Mouse (Mus musculus): ENCODE measurements around the gene Cipc. TPM values are rescaled to one million over a fixed set of nuclear protein-coding genes. Genes with fewer than 3 reads are reported as not detected.

Gene Cipc
- polyA plus RNA-seq, 1 experiment from 2014 or later = 33.5 TPM

GRCm38 (mm10) chr12:86918361-86918967 is 28.4 kb upstream of the Cipc start:
- H3K36me3 ChIP-seq (replicated peaks; ENCODE audit: control insufficient read depth, insufficient read depth, low read depth, low read length) = no peaks in the 10 kb centered on the region
- H3K4me1 ChIP-seq (ENCODE audit: control insufficient read depth, insufficient read depth, low read length) = peaks cover 4% of the 10 kb centered on the region
- H3K9me3 ChIP-seq (replicated peaks; ENCODE audit: control insufficient read depth, low read length) = no peaks in the 10 kb centered on the region
- no peak overlapping the region for H3K9ac ChIP-seq (replicated peaks; ENCODE audit: low read length)
- H3K4me2 ChIP-seq (ENCODE audit: low read depth, low read length) = no peak overlapping the region
- DNase-seq (ENCODE audit: low spot score) = no peak
- ATAC-seq (replicated peaks; ENCODE audit: insufficient number of reproducible peaks, low FRiP score, low TSS enrichment, low read depth) = 0 out of 2 replicates have a peak, but pooled peaks have one; percentile 46
- H3K27ac ChIP-seq (replicated peaks; ENCODE audit: low read depth, low read length) = 0 out of 2 replicates have a peak overlapping the region, but pooled peaks have one; percentile 4
- no peaks in the 10 kb centered on the region for H3K27me3 ChIP-seq (ENCODE audit: control insufficient read depth, insufficient read depth, low read length)
- 31% methylated on average over 11 of the region's 11 CpGs for whole genome bisulfite sequencing
- no peak overlapping the region for H3K4me3 ChIP-seq (ENCODE audit: low read depth, low read length)

DNA sequence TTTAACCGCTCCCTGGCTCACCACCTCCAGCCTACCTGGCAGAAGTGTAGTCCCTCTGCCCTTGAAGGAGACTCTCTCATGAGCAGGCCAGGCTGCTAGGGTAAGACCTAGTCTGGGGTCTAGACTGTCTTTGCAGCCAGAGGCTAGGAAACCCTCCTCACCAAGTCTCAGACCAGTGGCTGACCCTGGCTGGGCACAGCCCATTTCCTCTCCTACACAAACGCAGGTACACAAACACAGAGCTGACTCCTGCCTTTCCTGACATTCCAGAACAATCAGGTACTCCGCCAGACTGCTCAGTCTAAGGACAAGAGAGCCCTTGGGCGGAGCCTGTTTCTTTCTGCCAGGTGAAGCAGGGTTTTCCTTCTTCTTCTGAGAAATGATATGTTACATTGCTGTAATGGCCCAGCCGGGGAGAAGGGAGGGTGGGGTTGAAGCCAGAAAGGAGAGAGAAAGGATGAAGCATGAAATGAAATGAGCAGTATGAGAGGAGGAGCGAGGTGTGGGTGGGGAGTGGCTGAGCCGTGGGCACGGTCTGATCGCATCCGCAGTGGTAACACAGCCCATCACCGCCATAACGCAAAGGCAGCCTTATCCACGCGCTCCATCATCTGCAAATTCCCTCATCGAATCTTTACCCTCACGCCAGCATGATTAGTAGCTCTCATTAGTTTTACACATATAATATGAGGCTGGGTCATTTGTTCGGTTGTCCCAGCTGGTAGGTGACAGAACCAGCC is 27.7 kb upstream of the Cipc start:
- Histone ChIP-seq H3K4me2 (ENCODE audit: low read depth, low read length) (no peak overlapping the region), H3K4me3 (ENCODE audit: low read depth, low read length) (no peak overlapping the region), H3K9me3 (replicated peaks; ENCODE audit: control insufficient read depth, low read length) (no peaks in the 10 kb centered on the region), H3K9ac (replicated peaks; ENCODE audit: low read length) (no peak overlapping the region), H3K27me3 (ENCODE audit: control insufficient read depth, insufficient read depth, low read length) (no peaks in the 10 kb centered on the region), H3K36me3 (replicated peaks; ENCODE audit: control insufficient read depth, insufficient read depth, low read depth, low read length) (no peaks in the 10 kb centered on the region), H3K27ac (replicated peaks; ENCODE audit: low read depth, low read length) (0 out of 2 replicates have a peak overlapping the region, but pooled peaks have one; percentile 4), H3K4me1 (ENCODE audit: control insufficient read depth, insufficient read depth, low read length) (peaks cover 4% of the 10 kb centered on the region)
- ATAC-seq (replicated peaks; ENCODE audit: insufficient number of reproducible peaks, low FRiP score, low TSS enrichment, low read depth) = no peak
- no peak for DNase-seq (ENCODE audit: low spot score)
- whole genome bisulfite sequencing = 82% methylated on average over 17 of the region's 17 CpGs

- no peaks in the 10 kb centered on the region for H3K9me3 ChIP-seq (replicated peaks; ENCODE audit: control insufficient read depth, low read length)
- H3K27ac ChIP-seq (replicated peaks; ENCODE audit: low read depth, low read length) = no peak overlapping the region
- WGBS = 5% methylated on average over 5 of the region's 5 CpGs
- peak; percentile 79 for DNase-seq (ENCODE audit: low spot score)
- no peak overlapping the region for H3K9ac ChIP-seq (replicated peaks; ENCODE audit: low read length)
- no peak overlapping the region for H3K4me2 ChIP-seq (ENCODE audit: low read depth, low read length)
- no peaks in the 10 kb centered on the region for H3K36me3 ChIP-seq (replicated peaks; ENCODE audit: control insufficient read depth, insufficient read depth, low read depth, low read length)
- H3K4me3 ChIP-seq (ENCODE audit: low read depth, low read length) = no peak overlapping the region
- H3K27me3 ChIP-seq (ENCODE audit: control insufficient read depth, insufficient read depth, low read length) = no peaks in the 10 kb centered on the region
- H3K4me1 ChIP-seq (ENCODE audit: control insufficient read depth, insufficient read depth, low read length) = no peaks in the 10 kb centered on the region
- ATAC-seq (replicated peaks; ENCODE audit: insufficient number of reproducible peaks, low FRiP score, low TSS enrichment, low read depth) = peak; percentile 74
Observed at GRCm38 (mm10) chr12:86923837-86924236, 23.0 kb upstream of the Cipc start.

DNA sequence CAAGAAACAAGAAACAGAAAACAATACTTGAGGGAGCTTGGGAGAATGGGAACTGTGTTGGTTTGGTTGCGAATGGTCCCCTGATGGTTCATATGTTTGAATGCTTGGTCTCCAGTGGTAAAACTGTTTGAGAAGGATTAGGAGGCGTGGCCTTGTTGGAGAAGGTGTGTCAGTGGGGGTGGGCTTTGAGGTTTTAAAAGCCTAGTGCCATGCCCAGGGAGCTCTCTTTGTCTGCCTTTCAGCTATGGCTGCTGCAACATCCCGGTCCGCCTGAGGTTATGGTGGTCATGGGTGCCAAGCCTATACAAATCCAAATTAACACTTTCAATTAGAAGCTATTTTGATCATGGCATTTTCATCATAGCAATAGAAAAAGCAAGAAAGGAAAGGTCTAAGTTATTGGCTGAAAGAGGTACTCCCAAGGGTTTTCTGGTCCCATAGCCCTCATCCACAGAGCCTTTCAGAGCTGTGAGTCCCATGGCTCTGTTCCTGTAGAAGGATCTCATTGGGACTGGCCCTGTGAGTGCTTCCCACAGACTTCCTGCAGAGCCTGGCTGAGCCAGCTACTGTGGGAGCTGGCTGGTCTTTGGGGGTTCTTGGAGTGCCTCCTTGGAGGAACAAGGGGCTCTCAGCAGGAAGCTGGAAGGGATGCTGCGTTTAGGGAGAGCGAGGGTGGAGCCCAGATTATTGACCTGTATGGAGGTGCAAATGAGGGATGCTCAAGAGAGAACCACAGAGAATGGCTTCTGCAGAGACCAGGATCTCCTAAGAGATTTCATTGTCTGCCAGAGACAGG is 15.7 kb upstream of the Cipc start:
- 65% methylated on average over 6 of the region's 6 CpGs for WGBS

DNA sequence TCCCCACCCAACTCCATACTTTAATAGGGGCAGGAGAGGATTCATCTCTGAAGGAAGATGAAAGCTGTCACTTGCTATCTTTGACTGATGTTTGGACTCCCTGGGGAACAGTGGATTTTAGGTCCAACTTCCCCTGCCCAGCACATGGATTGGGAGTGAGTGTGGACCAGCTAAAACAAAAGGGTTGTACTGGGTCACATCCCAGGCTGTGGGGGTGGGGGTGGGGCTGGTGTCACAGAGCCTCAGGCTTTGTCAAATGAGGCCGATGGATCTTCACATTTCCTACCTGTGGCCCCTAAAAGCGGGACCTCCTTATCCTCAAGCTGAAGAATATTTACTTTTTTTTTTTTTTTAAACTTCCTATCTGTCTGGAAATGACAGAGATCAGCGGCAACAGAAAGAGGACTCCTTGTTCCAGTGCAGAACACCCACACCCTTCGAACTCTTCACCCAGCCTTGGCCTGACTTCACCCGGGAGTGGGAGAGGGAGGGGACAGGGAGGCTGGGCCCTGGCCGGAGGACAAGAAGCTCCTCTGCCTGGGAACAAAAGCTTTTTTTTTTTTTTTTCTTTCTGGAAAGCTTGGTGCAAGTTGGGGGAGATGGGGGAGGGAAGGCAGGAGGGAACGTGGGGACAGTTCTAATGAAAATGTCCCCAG is 14.8 kb upstream of the Cipc start:
- H3K9ac ChIP-seq (replicated peaks; ENCODE audit: low read length) = no peak overlapping the region
- H3K9me3 ChIP-seq (replicated peaks; ENCODE audit: control insufficient read depth, low read length) = no peaks in the 10 kb centered on the region
- no peaks in the 10 kb centered on the region for H3K4me1 ChIP-seq (ENCODE audit: control insufficient read depth, insufficient read depth, low read length)
- H3K36me3 ChIP-seq (replicated peaks; ENCODE audit: control insufficient read depth, insufficient read depth, low read depth, low read length) = no peaks in the 10 kb centered on the region
- no peaks in the 10 kb centered on the region for H3K27me3 ChIP-seq (ENCODE audit: control insufficient read depth, insufficient read depth, low read length)
- H3K27ac ChIP-seq (replicated peaks; ENCODE audit: low read depth, low read length) = no peak overlapping the region
- 7% methylated on average over 7 of the region's 7 CpGs for WGBS
- ATAC-seq (replicated peaks; ENCODE audit: insufficient number of reproducible peaks, low FRiP score, low TSS enrichment, low read depth) (no peak), DNase-seq (ENCODE audit: low spot score) (no peak)
- H3K4me3 ChIP-seq (ENCODE audit: low read depth, low read length) = no peak overlapping the region
- no peak overlapping the region for H3K4me2 ChIP-seq (ENCODE audit: low read depth, low read length)

More for the DNA sequence above, 15.7 kb upstream of the Cipc start:
- Histone ChIP-seq H3K36me3 (replicated peaks; ENCODE audit: control insufficient read depth, insufficient read depth, low read depth, low read length) (no peaks in the 10 kb centered on the region), H3K9ac (replicated peaks; ENCODE audit: low read length) (no peak overlapping the region), H3K4me1 (ENCODE audit: control insufficient read depth, insufficient read depth, low read length) (no peaks in the 10 kb centered on the region), H3K9me3 (replicated peaks; ENCODE audit: control insufficient read depth, low read length) (no peaks in the 10 kb centered on the region), H3K4me3 (ENCODE audit: low read depth, low read length) (no peak overlapping the region), H3K27me3 (ENCODE audit: control insufficient read depth, insufficient read depth, low read length) (no peaks in the 10 kb centered on the region), H3K4me2 (ENCODE audit: low read depth, low read length) (no peak overlapping the region), H3K27ac (replicated peaks; ENCODE audit: low read depth, low read length) (no peak overlapping the region)
- ATAC-seq (replicated peaks; ENCODE audit: insufficient number of reproducible peaks, low FRiP score, low TSS enrichment, low read depth) (no peak), DNase-seq (ENCODE audit: low spot score) (no peak)

GRCm38 (mm10) chr12:86932575-86932952 is 14.3 kb upstream of the Cipc start:
- no peak for DNase-seq (ENCODE audit: low spot score)
- no peak for ATAC-seq (replicated peaks; ENCODE audit: insufficient number of reproducible peaks, low FRiP score, low TSS enrichment, low read depth)
- H3K4me2 ChIP-seq (ENCODE audit: low read depth, low read length) = no peak overlapping the region
- no peaks in the 10 kb centered on the region for H3K9me3 ChIP-seq (replicated peaks; ENCODE audit: control insufficient read depth, low read length)
- WGBS = 24% methylated on average over 6 of the region's 6 CpGs
- no peak overlapping the region for H3K4me3 ChIP-seq (ENCODE audit: low read depth, low read length)
- H3K4me1 ChIP-seq (ENCODE audit: control insufficient read depth, insufficient read depth, low read length) = no peaks in the 10 kb centered on the region
- no peaks in the 10 kb centered on the region for H3K36me3 ChIP-seq (replicated peaks; ENCODE audit: control insufficient read depth, insufficient read depth, low read depth, low read length)
- no peak overlapping the region for H3K9ac ChIP-seq (replicated peaks; ENCODE audit: low read length)
- H3K27ac ChIP-seq (replicated peaks; ENCODE audit: low read depth, low read length) = no peak overlapping the region
- no peaks in the 10 kb centered on the region for H3K27me3 ChIP-seq (ENCODE audit: control insufficient read depth, insufficient read depth, low read length)

GRCm38 (mm10) chr12:86934748-86935147 is 12.1 kb upstream of the Cipc start:
- DNase-seq (ENCODE audit: low spot score) (no peak), ATAC-seq (replicated peaks; ENCODE audit: insufficient number of reproducible peaks, low FRiP score, low TSS enrichment, low read depth) (no peak)
- Histone ChIP-seq H3K36me3 (replicated peaks; ENCODE audit: control insufficient read depth, insufficient read depth, low read depth, low read length) (no peaks in the 10 kb centered on the region), H3K9me3 (replicated peaks; ENCODE audit: control insufficient read depth, low read length) (no peaks in the 10 kb centered on the region), H3K4me1 (ENCODE audit: control insufficient read depth, insufficient read depth, low read length) (no peaks in the 10 kb centered on the region), H3K9ac (replicated peaks; ENCODE audit: low read length) (no peak overlapping the region), H3K4me3 (ENCODE audit: low read depth, low read length) (no peak overlapping the region), H3K4me2 (ENCODE audit: low read depth, low read length) (no peak overlapping the region), H3K27me3 (ENCODE audit: control insufficient read depth, insufficient read depth, low read length) (no peaks in the 10 kb centered on the region), H3K27ac (replicated peaks; ENCODE audit: low read depth, low read length) (no peak overlapping the region)
- WGBS = 69% methylated on average over 1 of the region's 1 CpGs

Measured in embryonic facial prominence, embryonic 11.5 days (tissue).